ENCODE assay signal across 8 mouse cellular contexts in the genomic region with DNA sequence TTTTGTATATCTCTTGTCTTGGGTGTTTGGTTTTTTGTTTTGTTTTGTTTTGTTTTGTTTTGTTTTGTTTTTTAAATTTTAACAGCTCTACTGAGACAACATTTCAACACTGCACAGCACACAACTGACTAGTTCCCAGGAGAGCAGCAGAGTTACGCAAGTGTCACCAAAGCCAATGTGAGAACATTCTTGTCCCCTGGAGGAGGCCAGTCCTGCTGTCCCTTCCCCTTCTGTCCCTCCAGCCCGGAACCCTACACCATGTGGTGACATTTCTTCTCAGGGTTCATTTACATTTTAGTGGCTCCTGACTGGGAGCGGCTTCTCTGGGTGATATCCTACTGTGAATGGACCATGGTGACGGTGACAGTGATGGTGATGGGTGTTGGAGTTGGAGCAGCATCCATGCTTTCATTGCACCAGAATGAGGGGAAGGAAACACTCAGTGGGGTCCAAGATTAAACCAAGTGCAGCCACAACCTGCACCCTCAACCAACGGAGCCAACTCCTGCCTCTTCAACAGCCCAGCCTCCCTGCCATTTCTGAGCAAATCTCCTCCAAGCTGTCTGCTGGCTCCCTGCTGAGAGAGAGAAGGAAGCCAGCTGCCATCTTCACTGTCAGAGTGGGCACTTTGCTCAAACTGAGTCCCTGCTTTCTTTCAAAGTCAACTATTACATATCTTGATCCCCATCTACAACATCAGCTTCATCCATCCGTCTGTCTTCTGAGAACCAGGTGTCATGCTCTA. TPM values are rescaled to one million over a fixed set of nuclear protein-coding genes. Genes with fewer than 3 reads are reported as not detected.
DNase-seq lines count a peak whose midpoint lies in the region; ATAC-seq lines count a peak whose summit lies in the region.

No protein-coding gene starts in this region.

- H3K27ac ChIP-seq in kidney, embryonic 16.5 days (ENCODE audit: low read length): peak overlapping the region; percentile 71; the same call in 1 of the 2 replicates
- H3K27ac ChIP-seq in heart, embryonic 16.5 days (ENCODE audit: low read length): peak overlapping the region; percentile 90

- DNase-seq in kidney, postnatal 10 days: no peak
- DNase-seq in cerebellum, postnatal 25 days: peak; percentile 62 to 70
- no peak for DNase-seq in thymus, postnatal 4 days
- no peak for DNase-seq in frontal cortex, postnatal 25 days (ENCODE audit: low spot score in 2 of 2)
- DNase-seq in retina, embryonic 14.5 days (ENCODE audit: low spot score): no peak

- H3K27me3 ChIP-seq in kidney, embryonic 16.5 days (ENCODE audit: insufficient read depth, low read length): no peaks in the 10 kb centered on the region
- no peaks in the 10 kb centered on the region for H3K27me3 ChIP-seq in heart, embryonic 16.5 days (ENCODE audit: control insufficient read depth, insufficient read depth, low read length)

- no peak overlapping the region for H3K9ac ChIP-seq in kidney, embryonic 16.5 days (replicated peaks; ENCODE audit: low read length)
- no peak overlapping the region; the same call in 1 of the 2 replicates for H3K9ac ChIP-seq in heart, embryonic 16.5 days (ENCODE audit: low read length)

- H3K4me1 ChIP-seq in kidney, embryonic 16.5 days (ENCODE audit: insufficient read depth, low read length): peaks cover 48% of the 10 kb centered on the region
- H3K4me1 ChIP-seq in heart, embryonic 16.5 days (ENCODE audit: control insufficient read depth, insufficient read depth, low read length): peaks cover 42% of the 10 kb centered on the region

- no peak overlapping the region for H3K4me2 ChIP-seq in kidney, embryonic 16.5 days (replicated peaks; ENCODE audit: low read depth, low read length)
- no peak overlapping the region; the same call in 1 of the 2 replicates for H3K4me2 ChIP-seq in heart, embryonic 16.5 days (ENCODE audit: low read depth, low read length)

- H3K4me3 ChIP-seq in kidney, embryonic 16.5 days (ENCODE audit: low read length): no peak overlapping the region
- H3K4me3 ChIP-seq in heart, embryonic 16.5 days (ENCODE audit: low read length): no peak overlapping the region

- 57% methylated on average over 6 of the region's 6 CpGs for WGBS in kidney, embryonic 16.5 days
- 55% methylated on average over 6 of the region's 6 CpGs for WGBS in heart, embryonic 16.5 days

- no peaks in the 10 kb centered on the region for H3K9me3 ChIP-seq in kidney, embryonic 16.5 days (ENCODE audit: low read length)
- no peaks in the 10 kb centered on the region for H3K9me3 ChIP-seq in heart, embryonic 16.5 days (replicated peaks; ENCODE audit: control insufficient read depth, low read length)

- ATAC-seq in kidney, embryonic 16.5 days (ENCODE audit: low FRiP score, low TSS enrichment): no peak
- ATAC-seq in heart, embryonic 16.5 days (replicated peaks; ENCODE audit: extremely low read depth, insufficient read depth, low FRiP score): no peak
- peak; percentile 58 for ATAC-seq in megakaryocyte progenitor cell, adult 5-6 weeks (replicated peaks; ENCODE audit: poor library complexity)

- no peaks in the 10 kb centered on the region for H3K36me3 ChIP-seq in kidney, embryonic 16.5 days (ENCODE audit: insufficient read depth, low read length)
- no peaks in the 10 kb centered on the region for H3K36me3 ChIP-seq in heart, embryonic 16.5 days (ENCODE audit: control insufficient read depth, insufficient read depth)

RNA-seq across cellular contexts. Expression of gene Rasa3, which starts 32.3 kb away (rescaled TPM):
- 23.8 and 28.2 TPM in 2 replicates for polyA plus RNA-seq in kidney, embryonic 16.5 days (2015; fragmentation: Nextera tagmentation; extraction: Ambion mirVana)
- 26.9 and 27.4 TPM in 2 replicates for polyA plus RNA-seq in heart, embryonic 16.5 days (2015; fragmentation: Nextera tagmentation; extraction: Ambion mirVana)
- 24.1 and 36.8 TPM in 2 replicates for total RNA-seq in megakaryocyte progenitor cell, adult 5-6 weeks (2015)
- total RNA-seq in megakaryocyte progenitor cell, adult 5-6 weeks (2017): 49.3 and 51.3 TPM in 2 replicates

Comparison
In these comparisons a context has a peak if more than half of its experiments do, and no peak if none do; other contexts are left out.
1. DNase-seq: peak in cerebellum, postnatal 25 days (2 of 2); none in kidney, postnatal 10 days (single experiment), thymus, postnatal 4 days (single experiment), frontal cortex, postnatal 25 days (0 of 2) and retina, embryonic 14.5 days (single experiment).